Mouse (Mus musculus) left cerebral cortex, postnatal 4 days (tissue): ENCODE results near the gene Slit3. TPM values are rescaled to one million over a fixed set of nuclear protein-coding genes. Genes with fewer than 3 reads are reported as not detected.

Source experiments
- DNase-seq: peaks from one replicate; pipeline ENCODE4 v3.0.0-alpha.2; 2022
- intact Hi-C: fragments of 180-260 bp; cut with DNase I; formaldehyde crosslinking; loops from one replicate; pipeline ENCODE4 v1.15.1; 2025
- total RNA-seq, 2 experiments: library from RNA; stranded (reverse); gene quantifications; 2 replicates each; pipeline ENCODE4 v1.2.3; 2021

Gene Slit3
- total RNA-seq, 2 experiments from 2014 or later, result 21.2 to 29.1 TPM

GRCm38 (mm10) chr11:35122091-35122811, 1.2 kb downstream of the Slit3 start:
- peak; percentile 6 for DNase-seq

GRCm38 (mm10) chr11:35124489-35125107, 3.6 kb downstream of the Slit3 start:
- DNase-seq, result no peak
- intact Hi-C loops, result no loop called here

More at GRCm38 (mm10) chr11:35122091-35122811, 1.2 kb downstream of the Slit3 start:
- intact Hi-C loops, result no loop called here

GRCm38 (mm10) chr11:35125108-35125490, 4.1 kb downstream of the Slit3 start:
- no peak for DNase-seq
- intact Hi-C loops, result no loop called here

- no peak for DNase-seq
- intact Hi-C loops, result no loop called here
Observed at GRCm38 (mm10) chr11:35131740-35132139, 10.7 kb downstream of the Slit3 start.

GRCm38 (mm10) chr11:35136625-35137024, 15.6 kb downstream of the Slit3 start:
- no peak for DNase-seq
- intact Hi-C loops, result no loop called here

- no peak for DNase-seq
- intact Hi-C loops, result no loop called here
Observed at GRCm38 (mm10) chr11:35140092-35140491, 19.1 kb downstream of the Slit3 start.

GRCm38 (mm10) chr11:35142202-35142601, 21.2 kb downstream of the Slit3 start:
- intact Hi-C loops, result no loop called here
- DNase-seq, result no peak

- intact Hi-C loops, result no loop called here
- DNase-seq, result peak; percentile 72
Observed at GRCm38 (mm10) chr11:35142698-35143360, 21.8 kb downstream of the Slit3 start.

GRCm38 (mm10) chr11:35147818-35148445, 26.9 kb downstream of the Slit3 start:
- DNase-seq, result no peak
- intact Hi-C loops, result no loop called here

- peak; percentile 36 for DNase-seq
- intact Hi-C loops, result no loop called here
Observed at GRCm38 (mm10) chr11:35151539-35151951, 30.5 kb downstream of the Slit3 start.

- intact Hi-C loops, result no loop called here
Observed at GRCm38 (mm10) chr11:35152875-35153274, 31.9 kb downstream of the Slit3 start.

GRCm38 (mm10) chr11:35154449-35154848, 33.4 kb downstream of the Slit3 start:
- intact Hi-C loops, result no loop called here
- DNase-seq, result no peak

More at GRCm38 (mm10) chr11:35152875-35153274, 31.9 kb downstream of the Slit3 start:
- DNase-seq, result no peak

- intact Hi-C loops, result no loop called here
- no peak for DNase-seq
Observed at GRCm38 (mm10) chr11:35155281-35155680, 34.3 kb downstream of the Slit3 start.

- intact Hi-C loops, result no loop called here
- no peak for DNase-seq
Observed at GRCm38 (mm10) chr11:35156676-35157075, 35.7 kb downstream of the Slit3 start.

GRCm38 (mm10) chr11:35160682-35161211, 39.7 kb downstream of the Slit3 start:
- intact Hi-C loops, result no loop called here
- DNase-seq, result no peak

GRCm38 (mm10) chr11:35163396-35163795, 42.4 kb downstream of the Slit3 start:
- intact Hi-C loops, result no loop called here
- DNase-seq, result no peak

- DNase-seq, result no peak
- intact Hi-C loops, result no loop called here
Observed at GRCm38 (mm10) chr11:35167176-35167575, 46.2 kb downstream of the Slit3 start.

- no peak for DNase-seq
- intact Hi-C loops, result no loop called here
Observed at GRCm38 (mm10) chr11:35171505-35171904, 50.5 kb downstream of the Slit3 start.

GRCm38 (mm10) chr11:35177564-35177963, 56.5 kb downstream of the Slit3 start:
- no peak for DNase-seq
- intact Hi-C loops, result no loop called here

- no peak for DNase-seq
- intact Hi-C loops, result no loop called here
Observed at GRCm38 (mm10) chr11:35178144-35178817, 57.3 kb downstream of the Slit3 start.
